Mouse (Mus musculus) T-helper 17 cell (primary cell): ENCODE results near the gene Irgc1.
"Not testable (repeated sequence)": the region's sequence is repeated elsewhere in the genome, so short reads cannot be mapped to it uniquely, and the experiment has no call there.

ENCODE experiments used
- in situ Hi-C, 2 experiments: fragments of 300-600 bp; cut with MboI, MseI; formaldehyde crosslinking; loops; 1 replicate in 1 of 2; 2 replicates in 1 of 2; pipeline ENCODE4 v1.15.1; 2025; ENCODE audit warnings: high pct_unique_total_duplicates in 2 of 2

The Irgc1 gene

DNA sequence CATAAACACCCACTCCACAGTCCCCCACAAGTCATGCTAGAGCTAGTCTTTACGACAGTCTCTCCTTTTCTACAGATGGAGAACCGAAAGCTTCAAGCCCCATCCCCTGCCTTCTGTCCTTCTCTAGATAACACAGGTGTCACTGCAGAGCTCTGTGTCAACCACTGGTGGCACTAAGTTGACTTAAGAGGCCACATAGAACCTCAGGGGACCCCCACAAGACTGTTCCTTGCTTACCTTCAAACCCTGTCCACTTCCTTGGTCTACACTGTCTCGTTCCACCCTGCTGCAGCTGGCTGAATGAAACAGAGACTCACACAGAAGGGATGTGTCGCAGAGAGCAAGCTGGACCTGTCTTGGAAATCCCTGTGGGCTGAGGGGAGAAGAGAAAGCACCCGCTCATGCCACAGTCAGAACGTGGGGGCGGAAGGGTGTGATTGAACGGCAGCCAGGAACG lies at the start of gene Irgc1:
Gene Irgc1, minus strand, starts transcription at position 443 of the 457 bp plus-strand sequence.
- in situ Hi-C loops, result no loop called here

DNA sequence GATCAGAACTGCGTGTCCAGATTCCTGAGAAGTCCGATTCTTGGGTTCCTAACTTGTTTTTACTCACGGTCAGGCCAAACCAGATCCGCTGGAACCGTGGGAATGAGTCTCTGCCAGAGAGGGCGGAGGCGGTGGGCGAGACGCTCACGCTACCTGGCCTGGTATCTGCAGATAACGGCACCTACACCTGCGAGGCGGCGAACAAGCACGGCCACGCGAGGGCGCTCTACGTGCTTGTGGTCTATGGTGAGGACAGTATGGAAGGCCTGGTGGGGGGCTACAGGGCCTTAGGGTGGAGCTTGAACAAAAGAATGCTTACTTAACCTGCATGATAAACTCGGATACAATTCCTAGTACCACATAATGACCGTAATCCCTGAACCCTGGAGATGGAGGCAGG lies 49.4 kb upstream of the Irgc1 start:
- in situ Hi-C loops, result no loop called here

DNA sequence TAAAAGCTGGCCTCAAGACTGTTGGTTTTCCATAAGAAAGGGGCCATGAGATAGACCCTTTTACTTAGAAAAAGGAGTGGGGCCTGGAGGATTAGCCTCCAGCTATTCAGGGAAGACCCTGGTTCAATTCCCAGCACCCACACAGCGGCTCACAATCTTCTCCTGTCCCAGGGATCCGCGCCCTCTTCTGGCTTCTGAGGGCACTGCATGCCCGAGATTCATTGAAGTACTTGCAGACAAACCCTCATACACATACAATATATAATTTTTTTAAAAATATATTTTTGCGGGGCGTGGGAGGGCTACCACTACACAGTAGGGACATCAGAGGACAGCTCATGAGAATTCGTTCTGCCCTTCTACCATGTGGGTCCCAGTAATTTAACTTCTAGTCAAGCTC lies 48.8 kb upstream of the Irgc1 start:
- in situ Hi-C loops, result no loop called here

DNA sequence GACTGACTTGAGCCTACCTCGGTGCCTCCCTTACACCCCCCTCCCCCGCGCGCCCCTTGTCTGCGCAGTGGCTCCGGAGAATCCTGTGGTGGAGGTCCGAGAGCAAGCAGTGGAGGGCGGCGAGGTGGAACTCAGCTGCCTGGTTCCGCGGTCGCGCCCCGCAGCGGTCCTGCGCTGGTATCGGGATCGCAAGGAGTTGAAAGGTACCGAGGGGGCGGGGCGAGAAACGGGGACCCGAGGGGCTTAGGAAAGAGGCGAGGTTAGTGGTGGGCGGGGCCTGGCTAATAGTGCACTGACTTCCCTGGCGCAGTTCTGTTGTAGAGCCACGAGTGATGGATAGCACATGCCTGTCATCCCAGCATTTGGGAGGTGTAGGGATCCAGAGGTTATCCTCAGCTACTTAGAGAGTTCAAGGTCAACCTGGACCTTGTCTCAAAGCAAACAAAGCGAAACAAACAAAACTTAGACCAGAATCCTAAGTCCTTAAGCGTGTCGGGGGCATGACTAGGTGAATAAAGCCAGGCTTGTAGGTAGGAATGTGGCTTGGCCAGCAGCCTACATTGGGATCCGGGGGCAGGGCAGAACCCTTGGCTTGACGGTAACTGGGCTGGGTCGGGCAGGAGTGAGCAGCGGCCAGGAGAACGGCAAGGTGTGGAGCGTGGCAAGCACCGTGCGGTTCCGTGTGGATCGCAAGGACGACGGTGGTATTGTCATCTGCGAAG lies 47.9 kb upstream of the Irgc1 start:
- in situ Hi-C loops, result no loop called here

DNA sequence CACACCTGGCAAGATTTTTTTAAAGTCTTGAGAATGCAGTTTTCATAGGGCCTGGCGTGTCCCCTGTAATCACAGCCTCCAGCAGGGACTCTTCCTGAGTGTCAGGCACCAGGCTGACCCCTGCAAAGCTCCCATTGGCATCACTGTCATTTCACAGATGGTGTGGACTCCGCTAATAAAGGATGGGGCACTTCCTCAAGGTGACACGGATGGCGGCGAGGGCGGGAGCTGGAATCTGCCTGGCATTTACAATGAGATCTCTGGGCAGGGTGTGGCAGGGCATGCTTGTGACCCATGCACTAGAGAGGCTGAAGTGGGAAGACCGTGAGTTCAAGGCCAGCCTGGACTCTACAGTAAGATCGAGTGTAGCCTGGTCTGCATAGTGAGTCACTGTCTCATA lies 36.2 kb upstream of the Irgc1 start:
- in situ Hi-C loops, result no loop called here

DNA sequence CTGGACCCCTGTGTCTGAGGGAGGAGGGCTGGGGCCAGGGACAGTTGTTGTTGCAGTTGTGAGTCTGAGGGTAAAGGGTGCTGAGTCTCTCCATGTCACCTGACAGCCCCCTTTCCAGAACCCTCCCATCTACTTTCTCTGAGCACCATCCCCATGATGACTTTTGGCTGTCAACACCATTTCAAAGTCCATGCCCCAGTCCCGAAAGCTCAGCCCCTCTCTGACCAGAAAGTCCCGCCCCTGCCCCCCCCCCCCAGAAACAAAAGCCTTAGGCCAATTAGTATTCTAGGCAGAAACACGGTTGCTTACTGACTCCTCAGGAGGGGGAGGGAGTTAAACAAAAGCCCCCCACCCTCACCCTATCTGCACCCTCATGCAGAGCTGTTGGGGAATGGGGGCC lies 35.3 kb upstream of the Irgc1 start:
- in situ Hi-C loops, result no loop called here

DNA sequence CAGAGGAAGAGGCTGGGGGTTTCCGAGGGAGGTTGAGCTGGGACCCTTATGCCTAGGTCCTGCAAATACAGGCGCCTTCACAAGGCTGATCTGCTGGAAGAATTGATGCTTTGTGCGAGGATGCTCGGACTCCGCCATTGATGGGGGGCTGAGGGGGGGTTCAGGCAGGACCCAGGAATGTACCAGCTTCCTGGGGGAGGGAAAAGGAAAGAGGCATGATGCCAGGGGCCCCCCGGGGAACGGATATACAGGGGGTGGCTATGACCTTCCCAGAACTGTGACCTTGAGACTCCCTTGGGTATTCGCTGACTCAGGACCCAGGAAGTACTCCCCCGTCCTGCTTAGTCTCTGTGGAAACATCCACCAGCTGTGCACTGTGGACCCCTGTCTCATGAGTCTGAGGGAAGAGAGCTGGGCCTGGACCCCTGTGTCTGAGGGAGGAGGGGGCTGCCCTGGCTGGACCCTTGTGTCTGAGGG lies 34.6 kb upstream of the Irgc1 start:
- in situ Hi-C loops, result no loop called here

DNA sequence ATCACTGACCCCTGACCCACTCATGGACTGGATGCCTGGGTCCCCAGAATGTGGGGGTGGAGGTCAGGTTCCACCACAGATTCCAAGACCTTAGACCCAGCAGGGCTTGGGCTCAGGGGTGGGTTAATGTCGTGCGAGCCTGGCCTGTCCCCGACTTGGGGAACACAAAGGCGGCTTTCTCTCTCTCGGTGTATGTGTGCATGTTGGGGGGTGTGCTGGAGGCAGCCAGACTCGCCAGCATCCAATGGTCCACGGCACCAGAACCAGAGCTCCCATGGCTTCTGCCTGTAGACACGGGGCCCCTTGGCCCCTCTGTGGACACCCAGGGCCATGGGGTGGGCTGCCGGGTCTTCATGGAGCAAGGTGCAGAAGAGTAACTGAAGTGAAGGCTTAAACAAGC lies 33.4 kb upstream of the Irgc1 start:
- in situ Hi-C loops, result no loop called here

DNA sequence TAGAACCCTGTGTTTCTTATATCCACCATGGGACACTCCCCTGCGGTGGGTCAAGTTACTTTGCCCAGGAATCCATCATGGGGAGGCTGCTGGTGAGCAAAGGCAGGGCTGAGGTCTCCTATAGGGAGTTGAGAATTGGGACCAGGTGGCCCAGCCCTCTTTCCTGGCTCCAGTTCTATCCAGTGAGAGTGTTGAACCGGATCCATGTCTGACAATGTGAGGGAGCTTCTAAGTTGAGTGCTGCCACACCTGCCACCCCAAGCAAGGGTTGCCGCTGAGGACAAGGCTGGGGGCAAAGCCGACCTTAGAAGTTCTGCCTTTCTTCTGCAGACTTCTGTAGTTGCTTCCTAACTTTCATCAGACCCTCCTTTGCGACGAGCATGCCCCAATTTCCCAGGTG lies 31.2 kb upstream of the Irgc1 start:
- in situ Hi-C loops, result not testable (repeated sequence)

DNA sequence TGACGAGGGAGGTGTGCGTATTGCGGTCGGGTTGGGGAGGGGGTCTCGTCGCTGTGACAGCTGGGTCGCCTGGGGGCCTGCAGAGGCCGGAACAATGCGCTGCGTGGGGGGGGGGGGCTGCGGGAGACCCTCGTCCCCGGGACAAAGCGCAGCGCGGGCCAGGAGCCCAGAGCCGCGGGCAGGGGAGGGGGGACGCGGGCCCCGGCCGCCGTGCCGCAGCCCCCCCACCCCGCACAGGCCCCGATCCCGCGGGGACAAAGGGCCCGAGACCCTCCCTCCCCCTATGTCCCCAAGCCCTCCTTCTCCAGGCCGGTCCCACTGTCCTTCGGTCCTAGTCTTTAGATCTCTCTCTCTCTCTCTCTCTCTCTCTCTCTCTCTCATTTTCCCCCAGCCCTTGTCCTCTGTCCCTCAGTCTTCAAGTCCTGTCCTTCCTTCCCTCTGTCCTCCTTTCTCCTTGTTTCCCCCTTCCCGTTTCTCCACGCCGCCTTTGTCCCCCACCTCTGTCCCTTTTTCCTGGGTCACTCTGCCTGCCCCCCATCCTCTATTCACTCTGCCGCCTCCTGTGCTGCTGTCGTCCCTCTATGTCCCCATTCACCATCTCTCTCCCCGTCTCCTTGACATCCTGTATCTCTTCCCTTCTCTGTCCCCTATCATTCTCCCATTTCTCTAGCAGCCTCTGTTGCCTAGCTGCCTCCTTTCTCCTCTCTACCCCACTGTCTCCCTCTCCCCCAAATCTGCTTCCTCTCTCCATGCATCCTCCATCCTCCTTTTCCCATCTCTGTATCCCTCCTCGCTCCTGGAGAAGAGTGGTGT lies 30.3 kb upstream of the Irgc1 start:
- in situ Hi-C loops, result no loop called here

DNA sequence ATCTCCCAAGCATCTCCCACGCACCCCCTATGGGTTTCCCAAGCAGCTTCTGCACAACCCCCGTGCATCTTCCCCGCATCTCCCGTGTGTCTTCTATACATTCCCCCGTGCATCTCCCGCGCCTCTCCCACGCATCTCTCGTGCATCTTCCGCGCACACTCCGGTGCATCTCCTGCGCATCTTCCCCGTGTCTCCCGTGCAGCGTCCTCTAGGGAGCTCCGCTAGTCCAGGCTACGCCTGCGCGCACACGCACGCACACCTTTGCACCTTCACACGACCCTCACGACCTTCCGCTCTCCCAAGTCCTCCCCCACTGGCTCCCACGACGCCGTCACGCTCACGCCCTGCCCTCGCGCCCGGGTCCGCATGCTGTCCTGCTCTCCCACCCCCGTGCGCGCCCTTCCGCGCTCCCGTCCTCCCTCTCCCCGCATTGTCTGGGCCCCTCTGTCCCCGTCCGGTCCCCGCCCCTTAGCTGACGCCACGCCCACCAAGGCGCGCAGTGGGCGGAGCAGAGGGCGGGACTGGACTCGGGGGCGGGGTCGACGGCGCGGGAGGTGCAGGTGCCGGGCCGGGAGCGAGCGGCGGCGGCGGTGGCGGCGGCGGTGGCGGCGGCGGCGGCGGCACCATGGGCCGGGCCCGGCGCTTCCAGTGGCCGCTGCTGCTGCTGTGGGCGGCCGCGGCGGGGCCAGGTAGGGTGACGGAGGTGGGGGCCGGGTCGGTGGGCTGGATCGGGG lies 29.5 kb upstream of the Irgc1 start, which contains the start of gene Cadm4:
Gene Cadm4, plus strand, starts transcription at position 550 of the 734 bp plus-strand sequence.
- in situ Hi-C loops, result no loop called here

DNA sequence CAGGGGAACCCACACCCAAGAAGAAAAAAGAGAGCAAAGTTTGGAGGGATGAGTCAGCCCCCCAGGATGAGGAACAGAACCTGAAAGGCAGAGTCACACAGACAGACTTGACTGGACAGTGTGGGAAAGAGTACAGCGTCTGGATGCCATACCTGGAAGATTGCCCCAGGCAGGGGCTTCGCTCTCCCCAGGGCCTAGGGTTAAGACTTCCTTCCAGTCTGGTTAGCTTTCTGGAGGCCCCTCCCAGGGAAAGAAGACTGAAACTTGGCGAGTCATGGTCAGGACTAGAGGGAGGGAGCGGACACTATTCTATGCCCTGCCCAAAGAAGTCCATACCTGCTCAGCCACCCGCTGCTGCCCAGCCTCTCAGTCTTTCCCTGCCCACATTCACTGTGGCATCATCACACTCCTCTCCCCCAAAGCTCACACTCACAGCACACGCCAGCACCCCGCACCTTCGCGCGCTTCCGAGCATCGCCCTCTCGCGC lies 28.9 kb upstream of the Irgc1 start:
- in situ Hi-C loops, result no loop called here

DNA sequence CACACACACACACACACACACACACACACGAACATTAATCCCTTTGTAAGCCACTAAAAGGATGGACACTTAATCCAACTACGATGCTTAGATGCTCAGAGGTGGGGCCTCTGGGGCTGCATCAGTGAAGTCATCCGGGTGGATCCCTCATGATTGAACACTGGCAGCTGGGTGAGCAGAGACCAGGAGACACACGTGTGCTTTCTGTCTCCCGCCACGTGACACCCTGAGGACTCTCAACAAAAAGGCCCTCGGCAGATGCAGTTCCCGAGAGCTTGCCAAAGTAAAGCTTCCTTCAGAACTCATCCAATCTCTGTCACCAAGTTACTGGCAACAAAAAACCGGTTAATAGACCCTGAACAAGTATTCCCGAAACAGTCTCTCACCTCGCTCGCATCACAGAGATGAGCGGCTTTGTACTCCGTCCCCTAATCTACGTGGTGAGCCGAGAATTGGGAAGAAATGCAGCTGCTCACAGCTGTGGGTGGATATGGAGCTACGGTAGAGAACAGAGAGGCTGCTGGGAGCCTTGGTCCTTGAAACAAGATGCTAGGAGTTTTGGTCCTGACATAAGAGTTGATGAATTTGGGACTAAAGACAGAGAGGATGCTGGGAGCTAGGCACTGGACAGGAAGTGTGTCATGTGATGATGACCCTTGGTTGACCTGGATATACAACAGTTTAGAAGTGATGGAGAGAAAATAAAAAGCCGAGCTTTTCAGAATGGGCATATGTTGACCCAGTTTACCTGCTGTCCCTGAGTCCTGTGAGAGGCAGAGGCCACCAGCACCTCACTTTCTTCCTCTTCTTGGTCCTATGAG lies 28.2 kb upstream of the Irgc1 start:
- in situ Hi-C loops, result no loop called here

DNA sequence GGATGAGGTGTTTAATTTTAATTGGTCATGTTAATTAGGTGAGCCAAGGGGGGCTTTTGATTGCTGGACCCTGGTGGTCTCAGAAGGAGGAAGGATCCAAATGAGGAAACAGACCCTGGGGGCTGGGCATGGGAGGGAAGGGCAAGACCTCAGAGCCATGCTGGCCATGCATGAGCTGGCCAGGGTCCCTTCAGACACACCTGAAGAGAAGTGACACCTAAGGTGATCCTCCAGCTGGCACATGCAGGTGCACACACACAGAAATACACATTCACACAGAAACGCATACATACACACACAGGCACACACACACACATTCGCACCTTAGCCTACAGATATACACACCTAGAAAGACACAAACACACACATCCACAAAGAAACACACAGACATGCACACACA lies 27.6 kb upstream of the Irgc1 start:
- in situ Hi-C loops, result loop anchor here in 1 of 2 experiments (5.0 kb wide), 1 partner anchor 42 kb away; no protein-coding TSS in a partner anchor

DNA sequence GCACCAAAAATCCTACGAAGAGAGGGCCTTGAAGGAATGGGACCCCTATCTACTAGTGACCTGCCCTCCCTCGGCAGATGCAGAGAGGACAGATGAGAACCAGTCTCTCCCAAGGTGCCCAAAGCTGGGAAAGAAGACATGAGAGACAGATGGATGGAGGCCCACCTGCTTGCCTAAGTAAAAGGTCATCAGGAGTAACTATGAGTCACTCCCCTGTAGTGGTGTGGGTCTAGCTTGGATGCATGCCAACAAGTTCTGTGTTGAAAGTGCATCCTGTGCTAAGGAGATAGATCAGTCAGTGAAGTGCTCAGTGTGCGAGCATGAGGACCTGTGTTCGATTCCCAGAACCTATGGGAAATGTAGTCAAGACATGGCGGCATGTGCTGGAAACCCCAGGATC lies 26.8 kb upstream of the Irgc1 start:
- in situ Hi-C loops, result loop anchor here in 1 of 2 experiments (5.0 kb wide), 1 partner anchor 42 kb away; no protein-coding TSS in a partner anchor

DNA sequence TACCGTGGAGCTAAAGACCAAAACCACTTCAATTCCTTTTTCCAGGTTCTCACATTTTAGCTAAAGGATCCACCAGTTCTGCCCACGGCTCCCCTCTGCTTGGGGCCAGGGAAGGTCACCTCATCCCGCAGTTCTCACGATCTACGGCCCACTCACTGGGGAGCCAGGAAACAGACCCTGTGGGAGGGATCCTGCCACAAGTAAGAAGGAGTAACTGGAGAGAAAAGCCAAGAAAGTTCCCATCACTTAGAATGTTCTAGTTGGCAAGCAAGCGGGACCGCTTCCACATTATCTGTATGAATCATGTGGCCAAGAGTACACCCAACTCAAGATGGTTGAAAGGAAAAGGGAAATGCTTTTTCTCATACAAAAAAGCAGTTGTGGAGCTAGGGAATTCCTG lies 24.8 kb upstream of the Irgc1 start:
- in situ Hi-C loops, result loop anchor here in 1 of 2 experiments (5.0 kb wide), 1 partner anchor 40 kb away; no protein-coding TSS in a partner anchor

DNA sequence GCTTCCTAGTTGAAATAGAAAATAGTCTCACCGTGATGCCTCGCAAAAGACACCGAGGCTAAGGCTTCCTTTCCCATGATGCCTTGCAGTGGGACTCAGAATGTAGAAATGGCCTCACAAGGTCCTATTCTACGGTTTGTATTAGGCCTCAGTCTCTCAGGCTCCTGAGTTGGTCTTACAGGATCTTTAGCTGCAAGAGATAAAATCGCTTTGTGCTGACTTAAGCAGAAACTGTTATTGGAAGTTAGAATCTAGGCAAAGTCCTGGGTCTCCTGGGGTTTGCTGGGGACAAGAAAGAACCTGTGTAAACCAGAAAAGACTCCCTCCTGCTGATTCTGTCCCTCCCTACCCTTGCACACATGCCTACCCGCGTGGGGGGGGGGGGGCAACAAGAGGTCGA lies 24.2 kb upstream of the Irgc1 start:
- in situ Hi-C loops, result loop anchor here in 1 of 2 experiments (5.0 kb wide), 1 partner anchor 39 kb away; no protein-coding TSS in a partner anchor

DNA sequence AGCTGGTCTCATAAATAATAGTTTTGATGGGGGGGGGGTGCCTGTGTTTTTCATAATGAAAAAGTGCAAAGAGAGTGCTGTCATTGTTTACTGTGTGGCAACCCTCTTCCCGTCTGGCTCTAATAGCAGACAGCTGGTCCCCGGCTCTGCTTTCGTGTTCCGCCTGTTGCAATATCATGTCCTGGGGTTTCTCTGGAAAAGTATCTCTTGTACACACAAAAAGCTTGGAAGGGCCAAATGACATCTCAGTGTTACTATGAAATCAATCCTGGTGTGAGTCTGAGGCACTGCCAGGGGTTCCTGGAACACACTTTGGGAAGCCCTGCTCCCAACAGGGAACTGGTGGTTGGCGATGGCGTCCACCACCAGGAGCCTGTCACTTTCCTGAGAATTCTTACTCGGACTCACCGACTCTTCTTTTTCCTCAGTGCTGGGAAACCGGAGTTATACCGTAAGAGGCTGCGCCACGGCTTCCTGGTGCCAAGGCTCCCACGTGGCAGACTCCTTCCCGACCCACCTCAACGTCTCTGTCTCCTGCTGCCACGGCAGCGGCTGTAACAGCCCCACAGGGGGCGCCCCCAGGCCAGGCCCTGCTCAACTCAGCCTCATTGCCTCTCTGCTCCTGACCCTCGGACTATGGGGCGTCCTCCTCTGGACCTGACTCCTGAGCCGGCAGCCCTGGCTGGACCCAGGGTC lies 22.9 kb upstream of the Irgc1 start:
- in situ Hi-C loops, result loop anchor here in 1 of 2 experiments (5.0 kb wide), 1 partner anchor 38 kb away; no protein-coding TSS in a partner anchor

DNA sequence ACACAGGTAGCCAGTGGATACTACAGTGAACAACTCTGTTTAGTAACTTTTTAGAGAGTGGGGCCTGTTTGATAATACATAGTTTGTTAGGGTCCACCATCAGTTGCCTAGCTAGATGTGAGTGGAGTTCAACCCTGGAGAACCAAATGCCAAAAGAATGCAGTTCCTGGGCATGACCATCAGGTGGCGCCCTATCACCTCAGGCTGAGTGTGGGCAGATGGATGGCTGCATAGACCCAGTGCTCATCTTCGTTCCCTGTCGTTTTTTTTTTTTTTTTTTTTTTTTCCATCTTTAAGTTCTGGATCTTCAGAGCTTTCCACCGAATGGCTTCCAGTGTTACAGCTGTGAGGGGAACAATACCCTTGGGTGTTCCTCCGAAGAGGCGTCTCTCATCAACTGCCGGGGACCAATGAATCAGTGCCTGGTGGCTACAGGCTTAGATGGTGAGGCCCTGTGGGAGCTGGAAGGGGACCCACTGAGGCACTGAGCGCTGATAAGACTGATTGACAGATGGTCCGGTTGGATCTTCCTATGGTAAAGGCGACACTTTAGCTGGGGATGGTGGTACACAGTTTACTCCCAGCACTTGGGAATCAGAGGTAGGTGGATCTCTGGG lies 21.9 kb upstream of the Irgc1 start:
- in situ Hi-C loops, result no loop called here

DNA sequence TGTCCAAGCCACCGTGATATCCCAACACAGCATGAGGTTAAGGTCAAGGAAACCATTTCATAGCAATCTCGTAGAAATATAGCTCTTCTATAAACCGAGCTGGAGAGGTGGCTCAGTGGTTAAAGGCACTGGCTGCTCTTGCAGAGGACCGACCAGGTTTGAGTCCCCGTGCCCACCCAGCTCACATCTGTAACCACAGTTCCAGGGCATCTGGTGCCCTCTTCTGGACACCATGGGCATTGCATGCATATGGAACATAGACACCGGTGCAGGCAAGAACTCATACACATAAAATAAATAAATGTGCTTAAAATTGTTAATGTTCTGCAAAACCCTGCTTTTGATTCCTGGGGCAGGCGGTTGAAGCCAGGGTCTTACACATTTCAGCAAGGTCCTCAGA lies 20.8 kb upstream of the Irgc1 start:
- in situ Hi-C loops, result no loop called here
